Mouse (Mus musculus) c-Kit-positive CD71-positive TER-119-negative erythroid progenitor cells, embryonic 14.5 days (primary cell): ENCODE results near the gene Gm33543.

Experiments used
- DNase-seq: peaks from one replicate; pipeline ENCODE4 v3.0.0-alpha.2; 2013; ENCODE audit warnings: low read depth

The Gm33543 gene

GRCm38 (mm10) chr10:95836530-95837264 lies 6.0 kb downstream of the Gm33543 start:
- no peak for DNase-seq

- no peak for DNase-seq
Measured at GRCm38 (mm10) chr10:95830891-95831290, 11.8 kb downstream of the Gm33543 start.

- no peak for DNase-seq
Measured at GRCm38 (mm10) chr10:95829471-95829870, 13.3 kb downstream of the Gm33543 start.

GRCm38 (mm10) chr10:95828374-95828773 lies 14.4 kb downstream of the Gm33543 start:
- no peak for DNase-seq

- DNase-seq = no peak
Measured at GRCm38 (mm10) chr10:95825651-95826050, 17.1 kb downstream of the Gm33543 start.

GRCm38 (mm10) chr10:95818506-95818905 lies 24.2 kb downstream of the Gm33543 start:
- DNase-seq = no peak

- no peak for DNase-seq
Measured at GRCm38 (mm10) chr10:95817419-95818161, 25.1 kb downstream of the Gm33543 start.

GRCm38 (mm10) chr10:95814351-95814750 lies 28.4 kb downstream of the Gm33543 start:
- no peak for DNase-seq

GRCm38 (mm10) chr10:95811869-95812268 lies 30.9 kb downstream of the Gm33543 start:
- DNase-seq = no peak

- DNase-seq = no peak
Measured at GRCm38 (mm10) chr10:95801443-95801811, 41.3 kb downstream of the Gm33543 start.

GRCm38 (mm10) chr10:95800693-95801442 lies 41.9 kb downstream of the Gm33543 start:
- no peak for DNase-seq

- DNase-seq = no peak
Measured at GRCm38 (mm10) chr10:95797645-95798395, 44.9 kb downstream of the Gm33543 start.

- DNase-seq = no peak
Measured at GRCm38 (mm10) chr10:95795500-95795899, 47.2 kb downstream of the Gm33543 start.

- no peak for DNase-seq
Measured at GRCm38 (mm10) chr10:95794706-95795105, 48.0 kb downstream of the Gm33543 start.

- DNase-seq = no peak
Measured at GRCm38 (mm10) chr10:95791427-95791804, 51.3 kb downstream of the Gm33543 start.

GRCm38 (mm10) chr10:95790771-95791426 lies 51.8 kb downstream of the Gm33543 start:
- DNase-seq = no peak

- DNase-seq = no peak
Measured at GRCm38 (mm10) chr10:95787176-95787575, 55.6 kb downstream of the Gm33543 start.

GRCm38 (mm10) chr10:95784837-95785236 lies 57.9 kb downstream of the Gm33543 start:
- no peak for DNase-seq

- no peak for DNase-seq
Measured at GRCm38 (mm10) chr10:95780881-95781600, 61.7 kb downstream of the Gm33543 start.

- no peak for DNase-seq
Measured at GRCm38 (mm10) chr10:95779801-95780385, 62.8 kb downstream of the Gm33543 start.
